Mouse (Mus musculus) kidney, adult 2 months (tissue): Measurements from ENCODE around the gene Syt3.

Experiments used
- CTCF ChIP-seq: fragments of 200-500 bp; conservative IDR thresholded peaks from 2 replicates; pipeline ENCODE4 v1.5.1; 2011; ENCODE audit warnings: low read depth, mild to moderate bottlenecking, control low read depth, low read length, moderate library complexity, mixed read lengths; ENCODE audit not compliant: insufficient read depth, insufficient read length
- POLR2A ChIP-seq: fragments of 200-500 bp; IDR thresholded peaks from one replicate; pipeline ENCODE4 v1.6.1; 2011; ENCODE audit warnings: low read depth, low read length, control low read depth

DNA sequence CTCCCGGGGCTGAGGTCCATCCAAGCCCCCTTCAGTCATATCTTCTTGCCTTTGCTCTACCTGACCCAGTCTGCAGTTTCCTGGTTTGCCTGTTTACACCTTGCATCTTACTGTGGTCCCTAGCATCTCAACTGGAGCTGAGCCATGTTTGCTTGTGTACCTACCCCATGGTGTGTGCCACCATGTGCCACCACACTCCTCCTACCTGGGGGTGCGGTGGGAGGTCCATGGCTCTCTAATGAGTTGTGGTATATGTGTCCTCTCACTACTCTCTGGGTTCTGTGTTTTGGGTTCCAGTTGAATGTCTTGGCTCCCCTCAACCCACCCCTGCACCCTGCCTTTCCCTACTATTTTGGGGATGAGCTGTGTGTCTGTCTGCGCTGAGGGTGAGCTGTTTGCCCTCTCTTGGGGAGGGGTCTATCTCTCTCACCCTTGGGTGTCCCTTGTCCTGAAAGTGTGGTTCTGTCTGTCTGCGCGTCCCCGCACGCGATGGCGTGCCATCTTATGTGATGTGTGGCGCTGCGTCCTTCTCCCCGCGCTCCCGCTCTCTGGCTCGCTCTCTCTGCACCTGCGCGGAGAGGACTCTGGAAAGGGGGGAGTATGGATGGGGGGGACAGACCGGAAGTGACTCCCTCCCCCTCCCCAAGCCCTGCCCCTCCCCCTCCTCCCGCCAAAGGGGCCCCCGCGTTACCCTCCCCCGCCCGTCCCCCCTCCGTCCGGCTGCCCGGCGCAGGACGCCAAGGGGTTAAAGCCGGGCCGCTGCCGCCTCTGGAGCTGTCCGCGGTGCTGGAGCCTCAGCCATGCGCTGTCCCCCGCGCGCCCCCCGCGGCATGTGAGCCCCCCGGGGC lies 48.6 kb upstream of the Syt3 start:
- TF ChIP-seq CTCF (no peak), POLR2A (no peak)
